Mouse (Mus musculus) forebrain, embryonic 15.5 days (tissue): ENCODE measurements at regions not wholly inside any gene's neighbourhood (a gene's known extent, or its start where the extent isn't known, plus 50 kb on each side); places are given as distances from the start of the nearest gene placed in this dataset.

Experiments
- ATAC-seq: fragments of 200-750 bp; cut with Nextera tagmentation; replicated peaks from 2 replicates; pipeline ENCODE4 v1.8.0; 2017; ENCODE audit warnings: mild to moderate bottlenecking, moderate TSS enrichment, moderate library complexity
- H3K27ac ChIP-seq: fragments of 300-500 bp; sonication (generic); replicated peaks from 2 replicates; pipeline ENCODE4 v1.5.1; 2015; ENCODE audit warnings: mild to moderate bottlenecking, inconsistent platforms
- H3K27me3 ChIP-seq: fragments of 300-500 bp; sonication (generic); 2 replicates; pipeline ENCODE4 v1.6.1; 2015; ENCODE audit warnings: inconsistent platforms
- H3K36me3 ChIP-seq: fragments of 300-500 bp; sonication (generic); 2 replicates; pipeline ENCODE4 v1.6.1; 2015; ENCODE audit warnings: mild to moderate bottlenecking, inconsistent platforms
- H3K4me1 ChIP-seq: fragments of 300-500 bp; sonication (generic); 2 replicates; pipeline ENCODE4 v1.6.1; 2015; ENCODE audit warnings: inconsistent platforms
- H3K4me2 ChIP-seq: fragments of 300-500 bp; sonication (generic); replicated peaks from 2 replicates; pipeline ENCODE4 v1.6.1; 2015; ENCODE audit warnings: mild to moderate bottlenecking, inconsistent platforms
- H3K4me3 ChIP-seq: fragments of 300-500 bp; sonication (generic); 2 replicates; pipeline ENCODE4 v1.5.1; 2015; ENCODE audit warnings: mild to moderate bottlenecking, inconsistent platforms
- H3K9ac ChIP-seq: fragments of 300-500 bp; sonication (generic); replicated peaks from 2 replicates; pipeline ENCODE4 v1.6.1; 2015; ENCODE audit warnings: mild to moderate bottlenecking, inconsistent platforms
- H3K9me3 ChIP-seq: fragments of 300-500 bp; sonication (generic); 2 replicates; pipeline ENCODE4 v1.6.1; 2016; ENCODE audit warnings: inconsistent platforms
- WGBS: fragments of 180-500 bp; shearing (Covaris S2); methylation state at CpG from one replicate; pipeline ENCODE4 v1.1.7; 2015; ENCODE audit warnings: mixed read lengths; 5-methylcytosine and 5-hydroxymethylcytosine counted together

- Histone ChIP-seq H3K9ac (no peak overlapping the region), H3K27ac (no peak overlapping the region), H3K4me1 (no peaks in the 10 kb centered on the region), H3K27me3 (no peaks in the 10 kb centered on the region), H3K4me2 (no peak overlapping the region), H3K4me3 (no peak overlapping the region), H3K9me3 (no peaks in the 10 kb centered on the region), H3K36me3 (no peaks in the 10 kb centered on the region)
- ATAC-seq, result no peak
- WGBS, result 52% methylated on average over 1 of the region's 1 CpGs
Observed at GRCm38 (mm10) chr12:6444026-6444425, 1068.5 kb upstream of the Klhl29 start.

GRCm38 (mm10) chr12:6417804-6418203 lies 1042.3 kb upstream of the Klhl29 start:
- no peaks in the 10 kb centered on the region for H3K36me3 ChIP-seq
- H3K4me3 ChIP-seq, result no peak overlapping the region
- no peak overlapping the region for H3K4me2 ChIP-seq
- H3K27me3 ChIP-seq, result no peaks in the 10 kb centered on the region
- H3K4me1 ChIP-seq, result no peaks in the 10 kb centered on the region
- peak; percentile 97 for ATAC-seq
- H3K9ac ChIP-seq, result no peak overlapping the region
- no peaks in the 10 kb centered on the region for H3K9me3 ChIP-seq
- 63% methylated on average over 1 of the region's 1 CpGs for WGBS
- no peak overlapping the region for H3K27ac ChIP-seq

DNA sequence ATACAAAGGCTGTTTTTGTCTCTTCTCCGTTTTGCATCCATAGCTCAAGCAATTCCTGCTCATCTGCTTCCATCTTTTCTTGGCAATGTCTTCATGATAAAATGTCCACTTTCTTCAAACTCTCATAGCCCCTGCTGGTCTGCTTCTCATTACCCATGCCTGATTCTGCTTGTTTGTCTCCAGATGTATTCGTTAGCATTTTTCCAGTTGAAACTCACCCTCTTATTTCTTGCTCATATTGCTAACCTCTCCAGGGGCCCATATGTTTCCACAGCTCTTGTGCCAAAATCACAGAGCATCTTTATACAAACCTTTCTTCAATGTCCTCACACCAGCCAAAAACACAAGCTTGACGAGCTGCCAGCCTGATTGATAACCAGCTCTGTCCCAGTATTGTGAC lies 1025.1 kb upstream of the Klhl29 start:
- Histone ChIP-seq H3K27ac (0 out of 2 replicates have a peak overlapping the region, but pooled peaks have one; percentile 11), H3K9ac (no peak overlapping the region), H3K4me2 (no peak overlapping the region), H3K4me3 (no peak overlapping the region), H3K4me1 (peaks cover 4% of the 10 kb centered on the region; the same call in 1 of the 2 replicates), H3K9me3 (no peaks in the 10 kb centered on the region), H3K36me3 (no peaks in the 10 kb centered on the region), H3K27me3 (no peaks in the 10 kb centered on the region)
- WGBS, result 37% methylated on average over 3 of the region's 3 CpGs
- no peak for ATAC-seq

DNA sequence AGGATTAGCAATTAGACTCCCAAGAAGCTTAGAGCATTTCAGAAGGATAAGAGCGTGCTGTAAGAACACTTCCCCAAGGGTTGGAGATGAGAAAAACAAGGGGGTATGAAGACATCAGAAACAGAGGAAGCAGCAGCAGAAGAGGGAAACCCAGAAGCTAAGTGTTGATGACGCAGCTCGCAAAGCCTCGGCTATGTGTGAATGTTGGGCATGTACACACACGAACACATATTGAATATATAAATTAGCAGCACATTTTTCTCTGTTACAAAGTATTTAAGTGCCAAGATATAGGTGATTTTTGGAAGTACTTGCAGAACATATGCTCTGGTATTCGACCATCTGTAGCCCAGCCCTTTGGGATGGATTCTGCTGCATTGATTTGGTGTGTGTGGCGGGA lies 1006.4 kb upstream of the Klhl29 start:
- Histone ChIP-seq H3K36me3 (no peaks in the 10 kb centered on the region), H3K27me3 (no peaks in the 10 kb centered on the region), H3K4me1 (0 out of 2 replicates have a peak, but pooled peaks cover 3% of the 10 kb centered on the region), H3K4me2 (no peak overlapping the region), H3K9ac (no peak overlapping the region), H3K27ac (no peak overlapping the region), H3K4me3 (no peak overlapping the region), H3K9me3 (no peaks in the 10 kb centered on the region)
- ATAC-seq, result no peak
- 67% methylated on average over 7 of the region's 7 CpGs for WGBS

DNA sequence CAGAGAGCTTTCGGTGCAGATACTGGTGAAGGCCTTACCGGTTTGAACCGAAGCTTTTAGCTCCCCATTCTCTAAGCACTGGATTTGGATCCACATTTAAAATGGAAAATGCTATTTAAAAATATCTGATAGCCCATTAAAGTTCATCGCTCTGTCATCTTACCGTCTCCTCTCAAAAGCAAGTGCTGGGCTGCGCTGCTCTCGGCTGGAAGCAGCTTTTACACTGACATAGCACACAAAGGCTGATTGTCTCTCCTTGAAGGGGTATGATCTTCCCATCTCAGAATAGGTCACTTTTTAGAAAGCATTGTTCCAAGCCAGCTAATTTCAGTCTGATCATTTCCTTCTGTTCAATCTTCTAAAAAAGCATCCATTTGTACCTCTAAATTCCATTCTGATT lies 992.1 kb upstream of the Klhl29 start:
- Histone ChIP-seq H3K27ac (no peak overlapping the region), H3K9me3 (no peaks in the 10 kb centered on the region), H3K4me2 (no peak overlapping the region), H3K4me3 (no peak overlapping the region), H3K27me3 (no peaks in the 10 kb centered on the region), H3K4me1 (no peaks in the 10 kb centered on the region), H3K36me3 (no peaks in the 10 kb centered on the region), H3K9ac (no peak overlapping the region)
- ATAC-seq, result no peak; the same call in 1 of the 2 replicates
- 51% methylated on average over 7 of the region's 7 CpGs for WGBS
